Mouse (Mus musculus): ENCODE data around the gene Serpine3. TPM values are rescaled to one million over a fixed set of nuclear protein-coding genes. Genes with fewer than 3 reads are reported as not detected.
"Not testable (repeated sequence)": the region's sequence is repeated elsewhere in the genome, so short reads cannot be mapped to it uniquely, and the experiment has no call there.

Serpine3 gene
- not detected in 2 replicates for polyA plus RNA-seq (2016; fragmentation: Nextera tagmentation; extraction: Ambion mirVana)

DNA sequence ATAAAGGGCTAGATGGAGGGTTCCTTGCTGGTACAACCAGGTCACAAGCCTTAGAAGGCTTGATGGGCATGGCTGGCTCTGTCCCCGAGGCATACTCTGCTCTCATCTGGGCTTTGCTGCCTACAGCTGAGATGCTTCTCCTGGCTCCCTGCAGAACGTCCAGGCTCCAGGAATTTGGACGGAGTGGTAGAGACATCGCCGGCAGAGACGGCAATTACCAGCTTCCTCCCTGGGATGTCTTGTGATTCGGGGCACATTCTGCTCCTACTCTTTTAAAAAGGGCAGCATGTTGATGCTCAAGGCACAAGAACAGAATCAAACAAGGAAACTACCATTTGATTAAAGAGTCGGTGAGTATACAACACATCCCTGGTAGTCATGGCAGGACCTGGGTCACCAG, at the start of gene Serpine3:
TSS of gene Serpine3 (plus strand) at position 301 of the 400 bp plus-strand sequence.
- DNase-seq (ENCODE audit: low spot score): no peak
- Histone ChIP-seq H3K36me3 (no peaks in the 10 kb centered on the region), H3K4me1 (no peaks in the 10 kb centered on the region), H3K4me3 (no peak within 1 kb of the TSS), H3K27ac (replicated peaks) (no peak within 1 kb of the TSS), H3K27me3 (ENCODE audit: low read depth, poor library complexity, severe bottlenecking) (no peaks in the 10 kb centered on the region), H3K9me3 (replicated peaks) (no peaks in the 10 kb centered on the region)
- WGBS: 86% methylated on average over 8 of the region's 8 CpGs

- DNase-seq (ENCODE audit: low spot score): no peak
- no peaks in the 10 kb centered on the region for H3K27me3 ChIP-seq (ENCODE audit: low read depth, poor library complexity, severe bottlenecking)
- H3K9me3 ChIP-seq (replicated peaks): no peaks in the 10 kb centered on the region
- 0 out of 2 replicates have a peak, but pooled peaks cover 3% of the 10 kb centered on the region for H3K4me1 ChIP-seq
- 72% methylated on average over 3 of the region's 3 CpGs for WGBS
- no peak overlapping the region for H3K27ac ChIP-seq (replicated peaks)
- no peak overlapping the region for H3K4me3 ChIP-seq
- no peaks in the 10 kb centered on the region for H3K36me3 ChIP-seq
Measured at GRCm38 (mm10) chr14:62622393-62622792, 41.1 kb upstream of the Serpine3 start.

- H3K36me3 ChIP-seq: no peaks in the 10 kb centered on the region
- no peaks in the 10 kb centered on the region for H3K27me3 ChIP-seq (ENCODE audit: low read depth, poor library complexity, severe bottlenecking)
- 87% methylated on average over 5 of the region's 5 CpGs for WGBS
- H3K4me1 ChIP-seq: 0 out of 2 replicates have a peak, but pooled peaks cover 3% of the 10 kb centered on the region
- H3K9me3 ChIP-seq (replicated peaks): no peaks in the 10 kb centered on the region
- no peak overlapping the region for H3K4me3 ChIP-seq
- DNase-seq (ENCODE audit: low spot score): no peak
- H3K27ac ChIP-seq (replicated peaks): no peak overlapping the region
Measured at GRCm38 (mm10) chr14:62627951-62628350, 35.5 kb upstream of the Serpine3 start.

DNA sequence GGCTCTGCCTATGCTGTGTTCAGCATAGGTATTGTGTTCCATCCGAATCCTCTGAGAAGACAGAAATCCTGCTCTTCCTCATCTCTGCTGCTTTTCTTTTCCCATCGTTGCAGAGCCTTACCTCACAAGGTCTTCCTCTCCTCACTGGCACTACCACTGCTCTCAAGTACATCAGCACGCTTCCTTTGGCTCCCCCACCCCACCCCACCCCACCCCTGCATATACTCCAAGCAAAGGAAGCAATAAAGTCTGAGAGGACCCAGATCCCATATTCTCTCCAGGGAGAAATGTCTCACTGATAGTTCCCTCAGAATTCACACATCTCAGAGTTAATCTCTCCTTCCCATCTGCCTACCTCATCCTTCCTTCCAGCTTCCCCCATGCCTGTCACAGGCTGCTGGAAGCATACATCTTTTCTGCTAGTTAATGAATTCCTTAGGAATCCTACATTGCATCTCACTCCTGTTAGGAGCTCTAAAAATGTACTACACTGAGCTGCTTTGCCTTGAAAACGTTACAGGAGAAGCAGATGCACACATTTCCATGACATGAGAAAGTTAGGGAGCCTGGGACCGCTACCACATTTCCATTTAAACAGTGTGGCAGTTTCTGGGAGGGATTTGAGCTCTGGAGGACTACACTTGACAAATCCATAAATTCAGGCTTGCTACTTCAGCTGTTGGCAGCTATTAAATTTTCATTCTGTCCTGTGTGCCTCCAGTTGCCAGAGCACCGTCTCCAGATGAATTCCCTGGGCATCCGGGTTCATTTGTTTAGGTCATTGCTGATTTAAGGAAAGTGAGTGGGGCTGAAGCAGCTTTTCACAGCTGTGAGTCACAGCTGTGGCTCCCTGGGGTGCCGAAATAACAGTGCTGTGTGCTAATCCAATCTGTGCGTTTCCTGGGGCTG, 25.8 kb upstream of the Serpine3 start:
- 30% methylated on average over 9 of the region's 9 CpGs for WGBS
- DNase-seq (ENCODE audit: low spot score): no peak
- Histone ChIP-seq H3K36me3 (no peaks in the 10 kb centered on the region), H3K4me1 (peaks cover 13% of the 10 kb centered on the region), H3K27me3 (ENCODE audit: low read depth, poor library complexity, severe bottlenecking) (no peaks in the 10 kb centered on the region), H3K9me3 (replicated peaks) (no peaks in the 10 kb centered on the region), H3K4me3 (no peak overlapping the region), H3K27ac (replicated peaks) (no peak overlapping the region; the same call in 1 of the 2 replicates)

DNA sequence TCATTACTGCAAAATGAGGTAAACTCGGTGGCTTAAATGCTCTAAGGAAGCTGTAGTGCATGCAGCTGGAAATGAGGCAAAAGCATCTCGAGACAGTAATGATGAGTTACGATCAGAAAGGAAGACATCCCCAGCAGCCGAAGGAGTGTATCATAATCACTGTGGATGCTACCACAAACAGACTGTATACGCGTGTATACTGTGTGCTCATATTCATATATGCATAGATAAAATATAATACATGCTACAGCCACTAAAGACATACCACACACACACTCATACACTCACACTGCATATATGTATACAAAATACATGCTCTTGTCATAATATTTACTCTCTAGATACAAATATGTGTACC, 25.1 kb upstream of the Serpine3 start:
- Histone ChIP-seq H3K36me3 (no peaks in the 10 kb centered on the region), H3K9me3 (replicated peaks) (no peaks in the 10 kb centered on the region), H3K4me3 (no peak overlapping the region), H3K27ac (replicated peaks) (no peak overlapping the region), H3K27me3 (ENCODE audit: low read depth, poor library complexity, severe bottlenecking) (no peaks in the 10 kb centered on the region), H3K4me1 (peaks cover 13% of the 10 kb centered on the region)
- no peak for DNase-seq (ENCODE audit: low spot score)
- 67% methylated on average over 6 of the region's 6 CpGs for WGBS

DNA sequence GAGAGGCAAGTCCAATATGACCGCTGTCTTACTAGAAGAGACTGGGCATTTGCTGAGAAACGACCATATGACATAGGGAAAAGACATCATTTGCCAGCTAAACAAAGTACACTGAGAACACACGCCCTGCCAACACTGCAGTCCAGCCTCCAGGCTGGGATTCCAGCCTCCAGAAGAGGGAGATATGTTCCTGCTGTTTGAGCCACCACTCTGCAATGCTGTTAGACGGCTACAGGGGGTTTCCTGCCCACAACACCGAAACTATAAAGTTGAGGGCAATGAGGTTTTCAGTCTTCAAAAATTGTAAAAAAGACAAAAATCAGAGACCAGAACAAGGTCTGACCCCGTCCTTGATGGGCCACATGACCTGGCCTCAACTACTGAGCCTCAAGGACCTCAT, 24.4 kb upstream of the Serpine3 start:
- Histone ChIP-seq H3K27me3 (ENCODE audit: low read depth, poor library complexity, severe bottlenecking) (no peaks in the 10 kb centered on the region), H3K36me3 (no peaks in the 10 kb centered on the region), H3K4me1 (peaks cover 13% of the 10 kb centered on the region), H3K4me3 (no peak overlapping the region), H3K27ac (replicated peaks) (no peak overlapping the region), H3K9me3 (replicated peaks) (no peaks in the 10 kb centered on the region)
- DNase-seq (ENCODE audit: low spot score): no peak
- 84% methylated on average over 6 of the region's 6 CpGs for WGBS

- no peaks in the 10 kb centered on the region for H3K27me3 ChIP-seq (ENCODE audit: low read depth, poor library complexity, severe bottlenecking)
- DNase-seq (ENCODE audit: low spot score): no peak
- H3K36me3 ChIP-seq: no peaks in the 10 kb centered on the region
- H3K27ac ChIP-seq (replicated peaks): no peak overlapping the region
- no peak overlapping the region for H3K4me3 ChIP-seq
- no peaks in the 10 kb centered on the region for H3K9me3 ChIP-seq (replicated peaks)
- H3K4me1 ChIP-seq: peaks cover 13% of the 10 kb centered on the region
- WGBS: 90% methylated on average over 5 of the region's 5 CpGs
Measured at GRCm38 (mm10) chr14:62639551-62639950, 23.9 kb upstream of the Serpine3 start.

DNA sequence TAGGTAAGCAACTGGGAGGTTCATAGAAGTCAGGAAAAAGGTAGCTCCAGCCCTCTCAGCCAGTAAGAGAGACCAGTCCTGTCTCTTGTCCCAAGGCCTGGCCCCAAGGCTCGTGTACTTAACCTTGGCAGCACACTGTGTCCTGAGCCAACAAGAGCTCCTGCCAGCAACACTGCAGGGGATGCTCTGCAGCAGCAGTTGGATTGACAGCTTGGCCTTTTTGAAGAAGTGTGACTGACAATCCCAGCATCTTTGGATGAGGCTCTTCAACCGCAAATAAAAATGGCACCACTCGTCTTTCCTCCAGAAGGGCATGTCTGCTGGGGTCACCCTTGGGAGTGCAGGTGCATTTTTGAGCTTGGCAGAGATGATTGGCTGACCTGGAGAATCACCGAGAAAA, 23.1 kb upstream of the Serpine3 start:
- Histone ChIP-seq H3K27me3 (ENCODE audit: low read depth, poor library complexity, severe bottlenecking) (no peaks in the 10 kb centered on the region), H3K4me1 (peaks cover 13% of the 10 kb centered on the region), H3K27ac (replicated peaks) (no peak overlapping the region), H3K9me3 (replicated peaks) (no peaks in the 10 kb centered on the region), H3K36me3 (no peaks in the 10 kb centered on the region), H3K4me3 (no peak overlapping the region)
- WGBS: 72% methylated on average over 4 of the region's 4 CpGs
- no peak for DNase-seq (ENCODE audit: low spot score)

DNA sequence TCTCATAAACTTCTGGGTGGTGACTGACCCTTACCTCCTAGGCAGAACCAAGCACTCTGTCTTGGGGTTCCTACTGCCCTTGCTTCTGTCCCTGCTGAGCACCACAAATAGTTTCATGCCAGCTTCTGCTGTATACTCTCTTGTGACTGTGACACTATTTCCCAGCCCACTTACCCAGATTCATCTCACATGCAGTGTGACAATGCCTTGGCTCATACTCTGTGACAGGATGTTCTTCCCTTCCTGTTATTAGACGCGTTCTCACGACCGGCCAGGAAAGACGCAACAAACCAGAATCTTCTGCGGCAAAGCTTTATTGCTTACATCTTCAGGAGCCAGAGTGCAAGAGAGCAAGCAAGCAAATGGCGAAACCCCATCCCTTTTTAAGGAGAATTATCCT, 21.1 kb upstream of the Serpine3 start:
- not testable (repeated sequence) for H3K27ac ChIP-seq (replicated peaks); H3K27me3 ChIP-seq (ENCODE audit: low read depth, poor library complexity, severe bottlenecking); H3K4me3 ChIP-seq; DNase-seq (ENCODE audit: low spot score); H3K9me3 ChIP-seq (replicated peaks); H3K36me3 ChIP-seq
- peaks cover 10% of the 10 kb centered on the region for H3K4me1 ChIP-seq
- 91% methylated on average over 6 of the region's 7 CpGs for WGBS

DNA sequence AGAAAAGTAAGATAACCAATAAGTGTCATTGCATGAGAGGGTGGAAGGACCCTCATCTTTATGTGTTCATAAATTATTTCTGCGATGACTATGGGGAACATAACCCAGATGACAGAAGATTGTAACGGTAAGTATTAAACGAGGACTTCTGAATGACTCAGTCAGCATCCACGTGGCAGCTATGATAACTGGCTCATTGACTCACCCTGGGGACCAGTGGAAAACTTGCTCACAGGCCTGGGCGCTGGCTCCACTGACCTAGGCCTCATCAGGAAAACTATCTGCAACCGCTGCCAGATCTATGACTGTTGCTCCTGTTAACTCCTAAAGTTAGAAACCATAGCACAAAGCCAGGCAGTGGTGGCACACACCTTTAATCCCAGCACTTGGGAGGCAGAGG, 15.1 kb upstream of the Serpine3 start:
- no peaks in the 10 kb centered on the region for H3K36me3 ChIP-seq
- 88% methylated on average over 6 of the region's 6 CpGs for WGBS
- DNase-seq (ENCODE audit: low spot score): no peak
- no peak overlapping the region for H3K27ac ChIP-seq (replicated peaks)
- no peak overlapping the region for H3K4me3 ChIP-seq
- 0 out of 2 replicates have a peak, but pooled peaks cover 2% of the 10 kb centered on the region for H3K9me3 ChIP-seq (replicated peaks)
- H3K4me1 ChIP-seq: no peaks in the 10 kb centered on the region
- H3K27me3 ChIP-seq (ENCODE audit: low read depth, poor library complexity, severe bottlenecking): no peaks in the 10 kb centered on the region

DNA sequence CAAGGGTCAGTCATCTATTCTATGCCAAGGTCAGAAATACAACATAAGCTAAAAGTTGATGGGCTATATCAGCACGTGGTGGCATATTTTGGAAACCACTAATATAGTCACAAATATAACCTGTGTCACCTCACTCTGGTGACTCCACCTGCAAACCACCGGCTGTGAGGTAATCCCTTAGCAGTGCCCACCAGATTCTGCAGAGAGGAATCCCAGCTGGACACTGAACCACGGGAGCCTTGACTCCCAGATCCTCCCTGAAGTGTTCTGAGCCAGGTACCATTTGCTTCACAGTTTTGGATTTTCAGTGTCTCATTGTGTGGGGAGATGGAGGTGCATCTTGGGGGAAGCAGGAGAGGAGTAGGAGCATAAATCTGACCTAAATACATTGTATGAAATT, 13.1 kb upstream of the Serpine3 start:
- H3K9me3 ChIP-seq (replicated peaks): 0 out of 2 replicates have a peak, but pooled peaks cover 2% of the 10 kb centered on the region
- no peaks in the 10 kb centered on the region for H3K4me1 ChIP-seq
- H3K4me3 ChIP-seq: no peak overlapping the region
- no peaks in the 10 kb centered on the region for H3K36me3 ChIP-seq
- 55% methylated on average over 3 of the region's 3 CpGs for WGBS
- no peaks in the 10 kb centered on the region for H3K27me3 ChIP-seq (ENCODE audit: low read depth, poor library complexity, severe bottlenecking)
- no peak for DNase-seq (ENCODE audit: low spot score)
- no peak overlapping the region for H3K27ac ChIP-seq (replicated peaks)

DNA sequence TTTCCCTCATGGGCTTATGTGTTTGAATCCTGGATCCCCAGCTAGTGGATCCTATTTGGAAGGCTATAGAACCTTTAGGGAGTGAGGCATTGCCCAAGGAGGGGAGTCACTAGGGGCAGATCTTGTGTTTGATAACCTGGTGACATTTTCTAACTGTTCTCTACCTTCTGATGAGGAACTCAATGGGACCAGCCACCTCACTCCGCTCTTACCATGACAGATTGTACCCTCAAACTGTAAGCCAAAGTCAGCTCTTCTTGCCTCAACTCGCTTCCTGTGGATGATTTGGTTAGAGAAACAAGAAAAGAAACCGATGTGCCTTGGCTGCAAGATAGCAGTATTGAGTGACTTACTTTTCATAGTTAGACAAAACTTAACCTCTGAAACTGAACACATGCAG, 11.7 kb upstream of the Serpine3 start:
- Histone ChIP-seq H3K27me3 (ENCODE audit: low read depth, poor library complexity, severe bottlenecking) (no peaks in the 10 kb centered on the region), H3K27ac (replicated peaks) (no peak overlapping the region), H3K9me3 (replicated peaks) (0 out of 2 replicates have a peak, but pooled peaks cover 2% of the 10 kb centered on the region), H3K4me3 (no peak overlapping the region), H3K4me1 (no peaks in the 10 kb centered on the region), H3K36me3 (no peaks in the 10 kb centered on the region)
- peak; percentile 4 for DNase-seq (ENCODE audit: low spot score)
- 92% methylated on average over 3 of the region's 3 CpGs for WGBS

GRCm38 (mm10) chr14:62655996-62656395, 7.5 kb upstream of the Serpine3 start:
- no peak for DNase-seq (ENCODE audit: low spot score)
- H3K4me3 ChIP-seq: no peak overlapping the region
- H3K27me3 ChIP-seq (ENCODE audit: low read depth, poor library complexity, severe bottlenecking): no peaks in the 10 kb centered on the region
- H3K36me3 ChIP-seq: no peaks in the 10 kb centered on the region
- 85% methylated on average over 7 of the region's 7 CpGs for WGBS
- no peaks in the 10 kb centered on the region for H3K4me1 ChIP-seq
- no peak overlapping the region for H3K27ac ChIP-seq (replicated peaks)
- no peaks in the 10 kb centered on the region for H3K9me3 ChIP-seq (replicated peaks)
